Mouse (Mus musculus) hindbrain, embryonic 10.5 days (tissue): Measurements from ENCODE around the gene 2610528J11Rik. TPM values are rescaled to one million over a fixed set of nuclear protein-coding genes. Genes with fewer than 3 reads are reported as not detected.
"Not testable (repeated sequence)": the region's sequence is repeated elsewhere in the genome, so short reads cannot be mapped to it uniquely, and the experiment has no call there.

Source experiments
- DNase-seq: peaks from one replicate; pipeline ENCODE4 v3.0.0-alpha.2; 2017; ENCODE audit warnings: low spot score
- H3K27ac ChIP-seq: fragments of 300-500 bp; sonication (generic); 2 replicates; pipeline ENCODE4 v1.5.1; 2016; ENCODE audit warnings: mild to moderate bottlenecking, moderate library complexity
- H3K27me3 ChIP-seq: fragments of 300-500 bp; sonication (generic); 2 replicates; pipeline ENCODE4 v1.6.1; 2016; ENCODE audit warnings: mild to moderate bottlenecking; ENCODE audit not compliant: poor library complexity, insufficient read depth, severe bottlenecking
- H3K36me3 ChIP-seq: fragments of 300-500 bp; sonication (generic); 2 replicates; pipeline ENCODE4 v1.6.1; 2016; ENCODE audit warnings: mild to moderate bottlenecking, moderate library complexity
- H3K4me1 ChIP-seq: fragments of 300-500 bp; sonication (generic); replicated peaks from 2 replicates; pipeline ENCODE4 v1.6.1; 2016; ENCODE audit warnings: mild to moderate bottlenecking
- H3K4me3 ChIP-seq: fragments of 300-500 bp; sonication (generic); 2 replicates; pipeline ENCODE4 v1.5.1; 2016; ENCODE audit warnings: mild to moderate bottlenecking, moderate library complexity
- H3K9me3 ChIP-seq: fragments of 300-500 bp; sonication (generic); 2 replicates; pipeline ENCODE4 v1.6.1; 2016; ENCODE audit warnings: mild to moderate bottlenecking, moderate library complexity
- WGBS: fragments of 180-500 bp; shearing (Covaris S2); methylation state at CpG from one replicate; pipeline ENCODE4 v1.1.7; 2016; 5-methylcytosine and 5-hydroxymethylcytosine counted together
- polyA plus RNA-seq: library from polyadenylated mRNA; unstranded; fragments of >200 nt; fragmentation: Nextera tagmentation; extraction: Ambion mirVana; gene quantifications from 2 replicates; pipeline ENCODE4 v1.2.1, GENCODE M21; 2016

The 2610528J11Rik gene
- polyA plus RNA-seq, 1 experiment from 2014 or later = 1.1 TPM

- peaks cover 7% of the 10 kb centered on the region for H3K9me3 ChIP-seq
- WGBS = 75% methylated on average over 14 of the region's 14 CpGs
- H3K4me1 ChIP-seq = peaks cover 33% of the 10 kb centered on the region
- H3K27me3 ChIP-seq = peaks cover 29% of the 10 kb centered on the region
- no peak overlapping the region for H3K4me3 ChIP-seq
- no peak for DNase-seq
- no peaks in the 10 kb centered on the region for H3K36me3 ChIP-seq
- H3K27ac ChIP-seq = 0 out of 2 replicates have a peak overlapping the region, but pooled peaks have one; percentile 6
These were observed 17.8 kb downstream of the 2610528J11Rik start for GRCm38 (mm10) chr4:118544441-118545127.

GRCm38 (mm10) chr4:118547424-118548129 lies 20.8 kb downstream of the 2610528J11Rik start:
- not testable (repeated sequence) for H3K27me3 ChIP-seq, DNase-seq
- 89% methylated on average over 23 of the region's 23 CpGs for WGBS

DNA sequence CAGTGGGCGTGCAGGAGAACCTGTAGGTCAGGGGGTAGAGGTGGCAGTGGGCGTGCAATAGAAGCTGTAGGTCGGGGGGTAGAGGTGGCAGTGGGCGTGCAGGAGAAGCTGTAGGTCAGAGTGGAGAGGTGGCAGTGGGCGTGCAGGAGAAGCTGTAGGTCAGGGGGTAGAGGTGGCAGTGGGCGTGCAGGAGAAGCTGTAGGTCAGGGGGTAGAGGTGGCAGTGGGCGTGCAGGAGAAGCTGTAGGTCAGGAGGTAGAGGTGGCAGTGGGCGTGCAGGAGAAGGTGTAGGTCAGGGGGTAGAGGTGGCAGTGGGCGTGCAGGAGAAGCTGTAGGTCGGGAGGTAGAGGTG lies 21.3 kb downstream of the 2610528J11Rik start:
- WGBS = 86% methylated on average over 10 of the region's 10 CpGs
- not testable (repeated sequence) for H3K27ac ChIP-seq, H3K27me3 ChIP-seq, H3K36me3 ChIP-seq, H3K4me3 ChIP-seq, H3K9me3 ChIP-seq
- DNase-seq = peak; percentile 58
- peaks cover 14% of the 10 kb centered on the region for H3K4me1 ChIP-seq

More at GRCm38 (mm10) chr4:118547424-118548129, 20.8 kb downstream of the 2610528J11Rik start:
- not testable (repeated sequence) for H3K36me3 ChIP-seq, H3K4me3 ChIP-seq, H3K27ac ChIP-seq, H3K9me3 ChIP-seq
- H3K4me1 ChIP-seq = peaks cover 20% of the 10 kb centered on the region

DNA sequence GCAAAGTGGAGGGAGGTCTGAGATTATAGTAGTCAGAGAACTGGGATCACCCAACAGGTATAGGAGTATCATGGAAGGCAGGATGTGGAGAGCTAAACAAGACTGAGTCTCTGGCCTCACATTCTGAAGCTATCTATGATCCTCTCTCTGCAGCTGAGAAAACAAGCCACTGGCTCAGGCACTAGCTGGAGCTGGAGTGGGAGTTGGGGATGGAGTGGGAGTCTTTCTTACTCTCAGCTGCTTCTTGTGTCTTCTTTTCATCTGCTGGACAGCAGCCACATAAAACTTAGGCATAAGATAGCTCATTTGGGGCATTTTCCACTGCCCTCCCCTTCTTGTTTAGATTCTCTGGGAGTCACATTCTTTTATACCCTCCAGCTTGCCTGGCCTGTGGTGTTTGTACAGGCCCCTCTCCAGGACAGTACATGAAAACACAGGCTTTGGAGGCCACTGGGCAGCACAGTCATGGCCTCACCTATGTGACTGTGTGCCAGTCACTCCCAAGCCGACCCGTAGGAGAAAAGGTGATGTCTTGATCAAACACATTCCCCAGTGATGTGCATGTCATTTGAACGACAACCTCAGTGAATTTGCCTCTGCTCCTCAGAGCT lies 26.3 kb downstream of the 2610528J11Rik start:
- Histone ChIP-seq H3K4me3 (no peak overlapping the region), H3K9me3 (peaks cover under 1% of the 10 kb centered on the region), H3K4me1 (no peaks in the 10 kb centered on the region), H3K27ac (no peak overlapping the region), H3K27me3 (no peaks in the 10 kb centered on the region), H3K36me3 (no peaks in the 10 kb centered on the region)
- WGBS = 81% methylated on average over 3 of the region's 3 CpGs
- DNase-seq = no peak

DNA sequence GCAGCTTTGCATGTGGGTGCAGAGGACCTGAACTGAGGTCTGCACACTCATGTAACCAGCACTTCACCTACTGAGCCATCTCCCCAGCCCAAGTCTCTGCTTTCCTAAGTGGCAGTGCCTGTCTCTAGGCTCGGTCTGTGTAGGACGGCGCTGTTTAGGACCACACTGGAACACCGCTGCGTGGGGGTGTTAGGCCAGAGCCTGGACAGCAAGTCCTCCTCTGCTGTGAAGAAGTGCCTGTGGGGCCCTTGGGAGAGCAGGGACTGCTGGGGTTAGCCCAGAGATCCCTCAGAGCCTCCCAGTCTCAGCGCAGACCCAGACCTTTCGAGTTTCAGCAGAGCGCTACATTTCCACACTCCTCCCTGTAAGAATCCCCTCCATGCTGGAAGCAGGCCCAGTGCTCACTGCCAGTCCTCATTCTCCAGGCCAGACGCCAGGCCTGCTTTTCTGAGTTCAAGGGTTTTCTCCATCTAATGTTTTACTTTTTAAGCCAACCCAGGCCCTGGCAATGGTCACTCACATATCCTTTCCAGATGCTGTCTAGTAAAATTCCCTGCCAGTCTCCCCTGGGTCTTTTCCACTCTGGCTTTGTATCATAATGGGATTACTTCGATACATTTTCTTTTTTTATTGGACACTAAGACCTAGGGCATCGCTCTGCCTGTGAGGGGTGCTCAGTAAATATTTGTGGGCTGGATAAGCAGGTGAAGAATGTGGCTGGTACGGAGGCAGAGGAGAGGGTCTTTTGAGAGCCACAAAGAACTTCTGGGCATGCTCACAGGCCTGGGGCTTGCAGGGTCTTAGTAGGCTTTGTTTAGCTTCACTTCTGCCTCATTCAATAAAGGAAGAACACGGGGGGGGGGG lies 37.5 kb downstream of the 2610528J11Rik start:
- DNase-seq = no peak
- 0 out of 2 replicates have a peak overlapping the region, but pooled peaks have one; percentile 29 for H3K27ac ChIP-seq
- H3K4me3 ChIP-seq = no peak overlapping the region
- WGBS = 78% methylated on average over 13 of the region's 13 CpGs
- no peaks in the 10 kb centered on the region for H3K36me3 ChIP-seq
- peaks cover 4% of the 10 kb centered on the region; the same call in 1 of the 2 replicates for H3K27me3 ChIP-seq
- 0 out of 2 replicates have a peak, but pooled peaks cover 4% of the 10 kb centered on the region for H3K9me3 ChIP-seq
- peaks cover 5% of the 10 kb centered on the region for H3K4me1 ChIP-seq

GRCm38 (mm10) chr4:118564926-118565279 lies 38.1 kb downstream of the 2610528J11Rik start:
- 0 out of 2 replicates have a peak, but pooled peaks cover 4% of the 10 kb centered on the region for H3K9me3 ChIP-seq
- H3K4me1 ChIP-seq = peaks cover 5% of the 10 kb centered on the region
- H3K4me3 ChIP-seq = no peak overlapping the region
- no peaks in the 10 kb centered on the region for H3K36me3 ChIP-seq
- WGBS = 60% methylated on average over 3 of the region's 3 CpGs
- peaks cover 10% of the 10 kb centered on the region for H3K27me3 ChIP-seq
- DNase-seq = no peak
- H3K27ac ChIP-seq = 0 out of 2 replicates have a peak overlapping the region, but pooled peaks have one; percentile 29

DNA sequence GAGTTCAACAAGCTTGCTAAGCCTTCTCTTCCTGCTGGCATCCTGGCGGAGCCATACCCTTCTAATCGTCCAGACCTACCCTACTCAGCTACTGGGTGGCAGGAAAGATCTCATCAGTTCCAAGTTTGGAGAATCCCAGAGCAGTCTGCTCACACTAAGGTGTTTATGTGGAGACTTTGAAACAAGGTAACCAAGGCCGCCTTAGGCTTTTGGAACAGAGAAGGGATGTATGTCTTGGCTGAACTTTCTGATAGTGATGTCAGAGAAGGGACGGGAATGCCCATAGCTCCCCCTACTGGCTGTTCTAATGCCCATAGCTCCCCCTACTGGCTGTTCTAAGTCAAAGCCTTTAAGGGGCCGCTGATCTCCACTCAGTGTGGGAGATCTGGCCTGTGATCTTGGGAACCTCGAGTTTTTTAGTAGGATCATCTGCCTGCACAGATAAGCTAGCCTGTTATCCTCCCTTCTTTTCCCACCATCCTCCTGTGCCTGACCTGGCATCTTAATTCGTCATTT lies 39.4 kb downstream of the 2610528J11Rik start:
- Histone ChIP-seq H3K9me3 (0 out of 2 replicates have a peak, but pooled peaks cover 4% of the 10 kb centered on the region), H3K27ac (no peak overlapping the region), H3K36me3 (no peaks in the 10 kb centered on the region), H3K4me1 (peaks cover 5% of the 10 kb centered on the region), H3K4me3 (no peak overlapping the region), H3K27me3 (peaks cover 12% of the 10 kb centered on the region)
- peak; percentile 68 for DNase-seq
- 41% methylated on average over 7 of the region's 7 CpGs for WGBS

- no peaks in the 10 kb centered on the region for H3K36me3 ChIP-seq
- no peaks in the 10 kb centered on the region for H3K9me3 ChIP-seq
- H3K27me3 ChIP-seq = peaks cover 12% of the 10 kb centered on the region
- H3K27ac ChIP-seq = peak overlapping the region; percentile 45; the same call in 1 of the 2 replicates
- peaks cover 5% of the 10 kb centered on the region for H3K4me1 ChIP-seq
- H3K4me3 ChIP-seq = no peak overlapping the region; the same call in 1 of the 2 replicates
- DNase-seq = no peak
- 75% methylated on average over 10 of the region's 10 CpGs for WGBS
These were observed 41.9 kb downstream of the 2610528J11Rik start for GRCm38 (mm10) chr4:118568709-118569108.

- DNase-seq = no peak
These were observed 42.5 kb downstream of the 2610528J11Rik start for GRCm38 (mm10) chr4:118569320-118569719.

GRCm38 (mm10) chr4:118571441-118571840 lies 44.6 kb downstream of the 2610528J11Rik start:
- Histone ChIP-seq H3K36me3 (no peaks in the 10 kb centered on the region), H3K27ac (no peak overlapping the region), H3K27me3 (peaks cover 12% of the 10 kb centered on the region), H3K9me3 (no peaks in the 10 kb centered on the region), H3K4me3 (no peak overlapping the region), H3K4me1 (no peaks in the 10 kb centered on the region)
- no peak for DNase-seq
- WGBS = 84% methylated on average over 15 of the region's 15 CpGs

More at GRCm38 (mm10) chr4:118569320-118569719, 42.5 kb downstream of the 2610528J11Rik start:
- Histone ChIP-seq H3K27me3 (peaks cover 12% of the 10 kb centered on the region), H3K4me1 (peaks cover 5% of the 10 kb centered on the region), H3K4me3 (peak overlapping the region; percentile 4; the same call in 1 of the 2 replicates), H3K9me3 (no peaks in the 10 kb centered on the region), H3K27ac (peak overlapping the region; percentile 45; the same call in 1 of the 2 replicates), H3K36me3 (no peaks in the 10 kb centered on the region)
- 76% methylated on average over 23 of the region's 23 CpGs for WGBS

DNA sequence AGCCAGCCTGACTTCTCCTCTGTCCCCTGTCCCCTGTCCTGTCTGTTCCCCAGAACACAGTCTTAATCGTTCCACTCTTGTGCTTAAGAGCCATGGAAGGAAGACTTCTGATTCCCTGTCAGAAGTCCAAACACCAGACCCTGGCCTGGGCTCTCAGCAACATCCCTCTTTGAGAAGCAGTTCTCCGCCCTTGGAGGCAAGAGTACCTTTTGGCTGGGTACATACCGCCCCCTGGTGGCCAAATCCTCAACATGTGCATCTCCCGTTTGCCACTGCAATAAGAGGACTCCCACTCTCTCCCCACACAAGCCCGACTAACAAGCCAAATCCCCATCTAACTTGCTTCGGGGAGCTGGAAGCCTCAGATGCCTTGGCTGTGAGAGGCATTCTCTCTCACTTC lies 49.3 kb downstream of the 2610528J11Rik start:
- no peaks in the 10 kb centered on the region for H3K9me3 ChIP-seq
- H3K4me3 ChIP-seq = no peak overlapping the region
- DNase-seq = peak; percentile 88
- 9% methylated on average over 6 of the region's 6 CpGs for WGBS
- no peak overlapping the region for H3K27ac ChIP-seq
- no peaks in the 10 kb centered on the region for H3K36me3 ChIP-seq
- peaks cover 7% of the 10 kb centered on the region; the same call in 1 of the 2 replicates for H3K27me3 ChIP-seq
- peaks cover 1% of the 10 kb centered on the region for H3K4me1 ChIP-seq

DNA sequence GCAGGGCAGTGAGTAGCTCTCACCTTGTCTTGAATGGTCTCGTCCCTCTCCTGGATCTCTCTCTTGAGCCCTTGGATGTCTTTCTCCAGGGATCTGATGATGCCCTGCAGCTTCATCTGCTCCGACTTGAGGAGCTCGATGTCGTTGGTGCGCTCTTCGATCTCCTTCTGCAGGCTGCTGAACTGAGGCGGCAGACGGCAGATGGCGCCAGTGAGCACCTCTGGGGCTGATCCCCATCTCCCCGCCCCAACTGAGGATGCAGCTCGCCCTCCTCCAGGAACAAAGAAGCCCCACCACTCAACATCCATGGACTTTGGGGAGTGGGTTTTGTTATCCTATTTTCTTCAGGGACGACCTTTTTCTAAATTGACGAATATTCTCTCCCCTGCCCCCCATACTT lies 52.5 kb downstream of the 2610528J11Rik start:
- Histone ChIP-seq H3K9me3 (peaks cover 1% of the 10 kb centered on the region; the same call in 1 of the 2 replicates), H3K4me3 (no peak overlapping the region), H3K27ac (no peak overlapping the region), H3K36me3 (no peaks in the 10 kb centered on the region), H3K4me1 (peaks cover 10% of the 10 kb centered on the region), H3K27me3 (peaks cover 7% of the 10 kb centered on the region; the same call in 1 of the 2 replicates)
- 49% methylated on average over 13 of the region's 13 CpGs for WGBS
- DNase-seq = peak; percentile 39
